Mouse (Mus musculus) macrophage (primary cell): ENCODE measurements around the gene Flt3. TPM values are rescaled to one million over a fixed set of nuclear protein-coding genes. Genes with fewer than 3 reads are reported as not detected.

Source experiments
- polyA plus RNA-seq: library from polyadenylated mRNA; stranded (reverse); fragments of 250-400 nt; gene quantifications from 3 replicates; pipeline ENCODE4 v1.2.4, GENCODE M21; 2018; ENCODE audit warnings: inconsistent platforms

Flt3 gene
- polyA plus RNA-seq, 1 experiment from 2014 or later = 0.75 TPM

Other genes with a start within 250 kb of the Flt3 start
- not detected in 3 replicates for gene Gsx1, start 211.8 kb downstream of the Flt3 start, polyA plus RNA-seq
- not detected in 3 replicates for gene Pdx1, start 130.5 kb downstream of the Flt3 start, polyA plus RNA-seq
- gene Cdx2, start 93.2 kb downstream of the Flt3 start, polyA plus RNA-seq = not detected in 3 replicates
- not detected in 3 replicates for gene Urad, start 78.0 kb downstream of the Flt3 start, polyA plus RNA-seq
- 25.2 to 36.1 TPM (median 33.8 TPM) in 3 replicates for gene Pan3, start 29.7 kb upstream of the Flt3 start, polyA plus RNA-seq